Mouse (Mus musculus): Measurements from ENCODE around the gene Zfp119b.

GRCm38 (mm10) chr17:55958584-55958886 lies 9.2 kb upstream of the Zfp119b start:
- TF ChIP-seq CTCF (IDR thresholded peaks at IDR 0.05; ENCODE audit: low read depth, low read length) (no peak), POLR2A (IDR thresholded peaks at IDR 0.05; ENCODE audit: insufficient read depth, low read length) (no peak)
